Mouse (Mus musculus): ENCODE measurements around the gene Rcc1l. TPM values are rescaled to one million over a fixed set of nuclear protein-coding genes. Genes with fewer than 3 reads are reported as not detected.

The Rcc1l gene
- polyA plus RNA-seq, 1 experiment from 2014 or later: 29.4 TPM

DNA sequence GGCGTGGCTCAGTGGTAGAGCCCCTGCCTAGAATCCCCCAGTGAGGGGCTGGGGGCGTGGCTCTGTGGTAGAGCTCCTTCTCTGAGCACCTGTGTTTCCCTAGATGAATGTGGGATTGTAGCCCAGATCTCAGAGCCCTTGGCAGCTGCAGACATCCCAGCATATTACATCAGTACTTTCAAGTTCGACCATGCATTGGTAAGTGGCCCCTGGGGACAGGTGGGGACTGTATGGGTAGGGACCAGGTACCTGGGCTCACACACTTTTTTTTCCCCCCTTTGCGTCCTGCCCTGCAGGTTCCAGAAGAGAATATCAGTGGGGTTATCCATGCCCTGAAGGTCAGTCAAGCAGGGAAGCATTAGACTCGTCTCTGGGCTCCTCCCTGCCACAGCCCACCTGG, 38.6 kb downstream of the Rcc1l start:
- H3K9me3 ChIP-seq (replicated peaks): no peaks in the 10 kb centered on the region
- no peak overlapping the region for H3K9ac ChIP-seq
- H3K36me3 ChIP-seq: peaks cover 40% of the 10 kb centered on the region; the same call in 1 of the 2 replicates
- ATAC-seq (ENCODE audit: insufficient number of reproducible peaks, low FRiP score, low TSS enrichment, low read depth): no peak
- no peaks in the 10 kb centered on the region for H3K27me3 ChIP-seq
- WGBS: 84% methylated on average over 5 of the region's 5 CpGs
- H3K4me2 ChIP-seq (replicated peaks): no peak overlapping the region
- H3K4me3 ChIP-seq (replicated peaks): no peak overlapping the region
- H3K27ac ChIP-seq (replicated peaks): no peak overlapping the region
- no peaks in the 10 kb centered on the region for H3K4me1 ChIP-seq

DNA sequence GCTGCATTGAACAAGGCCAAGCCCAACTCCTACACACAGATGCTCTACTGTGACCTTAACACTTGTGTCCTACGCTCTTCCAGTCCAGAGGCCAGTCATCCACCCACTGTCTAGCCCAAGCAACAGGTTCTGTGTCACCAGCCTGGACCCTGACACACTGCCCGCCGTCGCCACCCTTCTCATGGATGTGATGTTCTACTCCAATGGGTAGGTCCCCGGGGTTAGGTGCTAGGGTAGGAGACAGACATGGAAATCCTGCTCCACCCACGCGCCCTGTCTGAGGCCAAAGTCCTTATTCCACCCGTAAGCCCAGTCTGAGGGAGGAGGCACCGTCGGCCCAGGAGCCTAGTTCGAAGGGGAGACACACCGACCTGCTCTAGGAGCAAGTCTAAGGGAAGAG, 40.6 kb downstream of the Rcc1l start:
- Histone ChIP-seq H3K27me3 (no peaks in the 10 kb centered on the region), H3K9me3 (replicated peaks) (no peaks in the 10 kb centered on the region), H3K9ac (no peak overlapping the region), H3K4me1 (no peaks in the 10 kb centered on the region), H3K4me2 (replicated peaks) (no peak overlapping the region), H3K27ac (replicated peaks) (no peak overlapping the region), H3K36me3 (peaks cover 35% of the 10 kb centered on the region; the same call in 1 of the 2 replicates), H3K4me3 (replicated peaks) (no peak overlapping the region)
- ATAC-seq (ENCODE audit: insufficient number of reproducible peaks, low FRiP score, low TSS enrichment, low read depth): no peak
- 95% methylated on average over 12 of the region's 12 CpGs for WGBS

DNA sequence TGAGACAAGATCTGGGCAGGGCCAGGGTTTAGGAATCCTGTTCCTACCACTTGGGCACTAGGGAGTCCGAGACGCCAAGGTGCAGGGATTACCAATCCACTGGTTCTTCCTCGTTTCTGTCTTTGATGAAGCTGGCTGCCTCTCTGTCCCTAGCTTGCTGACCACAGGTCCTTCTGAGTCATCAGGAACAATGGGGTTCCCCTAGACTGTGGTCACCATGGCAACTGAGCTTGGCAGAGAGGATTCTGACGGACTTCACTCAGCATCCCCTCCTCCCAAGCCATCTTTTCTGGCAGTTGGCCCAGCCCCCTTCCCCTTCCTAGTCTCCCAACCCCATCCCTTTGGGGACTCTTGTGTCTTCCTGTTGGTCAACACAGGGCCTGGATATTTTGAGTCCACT, 45.0 kb downstream of the Rcc1l start:
- no peaks in the 10 kb centered on the region for H3K4me1 ChIP-seq
- no peak overlapping the region for H3K4me2 ChIP-seq (replicated peaks)
- 41% methylated on average over 4 of the region's 4 CpGs for WGBS
- H3K36me3 ChIP-seq: peaks cover 33% of the 10 kb centered on the region; the same call in 1 of the 2 replicates
- H3K4me3 ChIP-seq (replicated peaks): no peak overlapping the region
- no peaks in the 10 kb centered on the region for H3K9me3 ChIP-seq (replicated peaks)
- no peak overlapping the region for H3K9ac ChIP-seq
- no peak for ATAC-seq (ENCODE audit: insufficient number of reproducible peaks, low FRiP score, low TSS enrichment, low read depth)
- H3K27ac ChIP-seq (replicated peaks): no peak overlapping the region
- H3K27me3 ChIP-seq: no peaks in the 10 kb centered on the region

GRCm38 (mm10) chr5:134126232-134126631, 50.3 kb downstream of the Rcc1l start:
- H3K9me3 ChIP-seq (replicated peaks): no peaks in the 10 kb centered on the region
- ATAC-seq (ENCODE audit: insufficient number of reproducible peaks, low FRiP score, low TSS enrichment, low read depth): no peak
- no peak overlapping the region for H3K9ac ChIP-seq
- H3K4me2 ChIP-seq (replicated peaks): no peak overlapping the region
- no peaks in the 10 kb centered on the region for H3K27me3 ChIP-seq
- WGBS: 84% methylated on average over 2 of the region's 2 CpGs
- no peak overlapping the region for H3K4me3 ChIP-seq (replicated peaks)
- H3K27ac ChIP-seq (replicated peaks): no peak overlapping the region
- peaks cover 9% of the 10 kb centered on the region; the same call in 1 of the 2 replicates for H3K36me3 ChIP-seq
- H3K4me1 ChIP-seq: no peaks in the 10 kb centered on the region

DNA sequence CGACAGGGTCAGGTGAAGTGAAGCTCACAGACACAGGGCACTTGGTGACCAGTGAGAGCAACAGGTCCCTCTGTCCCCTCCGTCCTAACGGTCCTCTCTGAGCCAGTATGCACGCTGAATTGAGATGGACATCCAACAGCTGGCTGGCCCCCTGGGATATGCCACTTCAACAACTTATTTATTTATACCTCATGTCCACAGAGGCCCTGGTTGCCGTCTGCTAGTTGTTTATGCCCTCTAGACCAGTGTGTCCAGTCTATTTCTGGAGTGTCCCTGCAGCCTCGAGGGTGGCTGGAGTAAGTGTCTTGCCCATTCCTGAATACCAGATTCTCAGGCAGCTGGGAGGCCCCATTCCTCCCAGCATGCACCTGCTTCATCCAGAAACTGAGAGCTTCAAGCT, 52.7 kb downstream of the Rcc1l start:
- ATAC-seq (ENCODE audit: insufficient number of reproducible peaks, low FRiP score, low TSS enrichment, low read depth): no peak
- no peaks in the 10 kb centered on the region for H3K9me3 ChIP-seq (replicated peaks)
- H3K36me3 ChIP-seq: peaks cover 9% of the 10 kb centered on the region; the same call in 1 of the 2 replicates
- no peak overlapping the region for H3K27ac ChIP-seq (replicated peaks)
- WGBS: 72% methylated on average over 6 of the region's 6 CpGs
- H3K4me2 ChIP-seq (replicated peaks): no peak overlapping the region
- no peak overlapping the region for H3K4me3 ChIP-seq (replicated peaks)
- no peaks in the 10 kb centered on the region for H3K27me3 ChIP-seq
- no peak overlapping the region for H3K9ac ChIP-seq
- H3K4me1 ChIP-seq: no peaks in the 10 kb centered on the region

DNA sequence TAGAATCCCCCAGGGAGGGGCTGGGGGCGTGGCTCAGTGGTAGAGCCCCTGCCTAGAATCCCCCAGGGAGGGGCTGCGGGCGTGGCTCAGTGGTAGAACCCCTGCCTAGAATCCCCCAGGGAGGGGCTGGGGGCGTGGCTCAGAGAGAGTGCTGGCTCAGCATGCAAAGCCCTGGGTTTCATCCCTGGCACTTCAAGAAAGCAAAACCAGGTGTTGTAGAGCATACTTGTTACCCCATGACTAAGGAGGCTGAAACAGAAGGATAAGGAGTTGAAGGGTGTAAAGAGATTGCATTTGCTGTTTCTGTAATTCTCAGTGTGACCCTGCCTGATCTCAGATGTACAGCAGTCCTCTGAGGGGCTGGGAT, 54.7 kb downstream of the Rcc1l start:
- no peak for ATAC-seq (ENCODE audit: insufficient number of reproducible peaks, low FRiP score, low TSS enrichment, low read depth)
- 80% methylated on average over 4 of the region's 4 CpGs for WGBS
- no peak overlapping the region for H3K9ac ChIP-seq
- H3K4me3 ChIP-seq (replicated peaks): no peak overlapping the region
- H3K9me3 ChIP-seq (replicated peaks): no peaks in the 10 kb centered on the region
- H3K27me3 ChIP-seq: no peaks in the 10 kb centered on the region
- no peak overlapping the region for H3K4me2 ChIP-seq (replicated peaks)
- H3K36me3 ChIP-seq: peaks cover 8% of the 10 kb centered on the region; the same call in 1 of the 2 replicates
- no peaks in the 10 kb centered on the region for H3K4me1 ChIP-seq
- H3K27ac ChIP-seq (replicated peaks): no peak overlapping the region

DNA sequence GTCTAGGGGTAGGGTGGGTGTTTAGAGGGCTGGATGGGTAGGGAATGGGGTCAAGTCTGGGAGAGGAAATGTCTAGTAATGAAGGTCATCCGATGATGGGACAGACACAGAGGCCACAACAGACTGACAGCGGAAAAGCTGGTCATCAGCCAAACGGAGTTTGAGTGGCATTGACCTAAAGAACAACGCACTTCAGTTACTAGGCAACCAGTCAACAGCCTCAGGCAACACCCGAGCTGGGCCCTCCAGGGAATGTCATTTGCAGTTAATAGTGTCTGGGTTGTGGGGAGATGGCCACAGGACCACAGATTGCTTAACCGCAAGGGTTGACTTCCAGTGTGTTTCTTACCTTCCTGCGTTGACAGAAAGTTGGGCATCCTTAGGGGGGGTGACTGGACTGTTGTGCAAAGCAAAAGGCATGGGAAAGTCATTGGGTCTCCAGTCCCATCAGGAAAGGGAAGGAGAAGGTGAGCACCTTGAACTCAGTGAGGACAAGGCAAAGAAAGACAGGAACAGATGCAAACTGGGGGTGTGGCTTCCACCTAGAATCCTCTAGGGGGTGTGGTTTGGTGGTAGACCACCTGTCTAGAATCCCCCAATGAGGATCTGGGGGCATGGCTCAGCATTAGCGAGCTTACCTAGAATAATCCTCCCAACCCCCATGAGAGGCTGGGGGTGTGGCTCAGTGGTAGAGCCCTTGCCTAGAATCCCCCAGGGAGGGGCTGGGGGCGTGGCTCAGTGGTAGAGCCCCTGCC, 55.3 kb downstream of the Rcc1l start:
- no peaks in the 10 kb centered on the region for H3K27me3 ChIP-seq
- no peaks in the 10 kb centered on the region for H3K9me3 ChIP-seq (replicated peaks)
- H3K9ac ChIP-seq: no peak overlapping the region
- no peak for ATAC-seq (ENCODE audit: insufficient number of reproducible peaks, low FRiP score, low TSS enrichment, low read depth)
- H3K4me3 ChIP-seq (replicated peaks): no peak overlapping the region
- H3K36me3 ChIP-seq: 0 out of 2 replicates have a peak, but pooled peaks cover 4% of the 10 kb centered on the region
- no peaks in the 10 kb centered on the region for H3K4me1 ChIP-seq
- no peak overlapping the region for H3K4me2 ChIP-seq (replicated peaks)
- H3K27ac ChIP-seq (replicated peaks): no peak overlapping the region
- whole genome bisulfite sequencing: 71% methylated on average over 9 of the region's 9 CpGs

- no peak overlapping the region for H3K27ac ChIP-seq (replicated peaks)
- H3K4me1 ChIP-seq: no peaks in the 10 kb centered on the region
- 78% methylated on average over 3 of the region's 3 CpGs for whole genome bisulfite sequencing
- no peak overlapping the region for H3K9ac ChIP-seq
- H3K36me3 ChIP-seq: 0 out of 2 replicates have a peak, but pooled peaks cover 4% of the 10 kb centered on the region
- no peaks in the 10 kb centered on the region for H3K9me3 ChIP-seq (replicated peaks)
- H3K4me2 ChIP-seq (replicated peaks): no peak overlapping the region
- ATAC-seq (ENCODE audit: insufficient number of reproducible peaks, low FRiP score, low TSS enrichment, low read depth): no peak
- H3K27me3 ChIP-seq: no peaks in the 10 kb centered on the region
- H3K4me3 ChIP-seq (replicated peaks): no peak overlapping the region
Observed at GRCm38 (mm10) chr5:134120135-134120534, 56.4 kb downstream of the Rcc1l start.

- no peaks in the 10 kb centered on the region for H3K4me1 ChIP-seq
- no peak overlapping the region for H3K4me3 ChIP-seq (replicated peaks)
- WGBS: 57% methylated on average over 10 of the region's 10 CpGs
- H3K9me3 ChIP-seq (replicated peaks): no peaks in the 10 kb centered on the region
- no peaks in the 10 kb centered on the region for H3K27me3 ChIP-seq
- H3K36me3 ChIP-seq: 0 out of 2 replicates have a peak, but pooled peaks cover 4% of the 10 kb centered on the region
- ATAC-seq (ENCODE audit: insufficient number of reproducible peaks, low FRiP score, low TSS enrichment, low read depth): no peak
- H3K9ac ChIP-seq: no peak overlapping the region
- no peak overlapping the region for H3K4me2 ChIP-seq (replicated peaks)
- H3K27ac ChIP-seq (replicated peaks): no peak overlapping the region
Observed at GRCm38 (mm10) chr5:134119481-134120120, 57.0 kb downstream of the Rcc1l start.

DNA sequence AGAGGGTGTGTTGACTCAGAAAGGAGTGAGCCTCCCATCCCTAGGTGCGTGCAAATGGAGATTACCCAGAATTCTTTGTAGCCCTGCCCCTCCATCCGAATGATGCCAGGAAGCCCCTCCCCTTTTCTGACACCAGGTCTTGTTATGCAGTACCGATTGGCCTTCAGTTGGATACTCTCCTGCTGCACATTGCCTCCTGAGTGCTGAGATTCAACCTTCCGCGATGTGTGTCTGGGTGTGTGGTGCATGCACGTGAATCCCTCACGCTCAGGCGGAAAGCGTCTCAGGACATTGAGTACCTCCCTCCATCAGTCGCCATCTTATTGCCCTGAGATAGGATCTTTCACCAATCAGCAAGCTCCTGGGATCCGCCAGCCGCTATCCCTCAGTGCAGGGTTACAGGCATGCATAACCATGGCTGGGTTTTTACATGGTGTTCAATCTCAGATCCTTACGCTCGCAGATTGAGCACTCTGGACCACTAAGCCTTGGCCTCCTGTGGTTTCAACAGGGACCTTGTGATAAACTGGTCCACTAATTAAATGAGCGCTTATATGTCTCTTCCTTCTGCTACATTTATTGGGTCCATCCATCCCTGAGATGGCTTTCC, 57.7 kb downstream of the Rcc1l start:
- no peaks in the 10 kb centered on the region for H3K4me1 ChIP-seq
- WGBS: 91% methylated on average over 15 of the region's 15 CpGs
- no peak overlapping the region for H3K4me2 ChIP-seq (replicated peaks)
- no peak overlapping the region for H3K27ac ChIP-seq (replicated peaks)
- H3K27me3 ChIP-seq: no peaks in the 10 kb centered on the region
- no peak overlapping the region for H3K9ac ChIP-seq
- no peaks in the 10 kb centered on the region for H3K9me3 ChIP-seq (replicated peaks)
- no peak for ATAC-seq (ENCODE audit: insufficient number of reproducible peaks, low FRiP score, low TSS enrichment, low read depth)
- no peak overlapping the region for H3K4me3 ChIP-seq (replicated peaks)
- H3K36me3 ChIP-seq: 0 out of 2 replicates have a peak, but pooled peaks cover 4% of the 10 kb centered on the region

DNA sequence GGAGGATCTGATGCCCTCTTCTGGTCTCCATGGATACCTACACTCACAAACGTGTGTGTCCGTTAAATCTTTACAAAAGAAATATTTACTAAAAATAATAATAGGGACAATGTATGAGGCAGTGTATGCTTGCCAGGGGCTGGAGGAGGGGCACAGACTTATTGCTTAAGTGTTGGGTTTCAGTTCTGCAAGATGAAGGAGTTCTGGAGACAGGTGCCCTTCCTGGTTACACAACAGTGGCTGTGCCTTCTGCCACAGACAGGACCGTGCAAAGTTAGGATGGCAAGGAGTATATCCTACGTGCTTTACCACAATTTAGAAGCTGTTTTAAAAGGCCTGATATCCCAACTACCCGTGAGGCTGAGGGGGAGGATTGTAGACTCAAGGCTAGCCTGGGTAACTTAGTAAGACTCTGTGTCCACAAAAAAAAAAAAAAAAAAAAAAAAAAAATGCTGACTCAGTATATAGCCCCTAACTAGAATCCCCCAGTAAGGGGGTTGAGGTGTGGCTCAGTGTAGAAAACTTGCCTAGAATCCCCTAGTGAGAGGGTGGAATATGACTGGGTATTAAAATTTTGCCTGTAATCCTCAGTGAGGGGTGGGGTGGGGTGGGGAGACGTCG, 60.8 kb downstream of the Rcc1l start:
- no peak for ATAC-seq (ENCODE audit: insufficient number of reproducible peaks, low FRiP score, low TSS enrichment, low read depth)
- peaks cover 9% of the 10 kb centered on the region; the same call in 1 of the 2 replicates for H3K36me3 ChIP-seq
- 85% methylated on average over 7 of the region's 7 CpGs for WGBS
- no peak overlapping the region for H3K9ac ChIP-seq
- no peak overlapping the region for H3K4me2 ChIP-seq (replicated peaks)
- no peaks in the 10 kb centered on the region for H3K9me3 ChIP-seq (replicated peaks)
- no peaks in the 10 kb centered on the region for H3K4me1 ChIP-seq
- H3K27me3 ChIP-seq: no peaks in the 10 kb centered on the region
- no peak overlapping the region for H3K4me3 ChIP-seq (replicated peaks)
- H3K27ac ChIP-seq (replicated peaks): no peak overlapping the region

Data from embryonic facial prominence, embryonic 15.5 days (tissue).